Mouse (Mus musculus): ENCODE measurements at regions not wholly inside any gene's neighbourhood (a gene's known extent, or its start where the extent isn't known, plus 50 kb on each side); places are given as distances from the start of the nearest gene placed in this dataset.

DNA sequence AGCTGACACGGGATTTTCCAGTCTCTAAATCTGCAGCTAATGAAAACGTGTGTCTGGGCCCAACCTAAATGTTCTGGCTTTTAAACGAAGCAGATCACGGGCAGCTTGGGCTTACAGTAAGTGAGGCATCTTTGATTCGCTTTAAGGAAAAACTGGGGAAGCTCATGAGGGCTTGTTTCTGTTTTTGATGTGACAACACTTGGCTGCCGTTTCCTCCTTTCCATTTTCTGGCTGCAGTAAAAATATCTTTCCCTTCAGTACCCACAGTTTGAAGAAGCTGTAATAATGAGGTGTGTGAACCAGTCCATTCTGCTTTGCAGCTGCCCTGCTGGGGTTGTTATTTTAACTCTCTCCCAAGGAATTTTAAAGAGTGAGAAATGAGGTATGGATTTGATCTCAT is 69.9 kb upstream of the Dkk2 start:
- no peak for TF ChIP-seq POLR2A (IDR thresholded peaks at IDR 0.05; ENCODE audit: control insufficient read depth, low read depth, low read length)
- TF ChIP-seq CTCF (IDR thresholded peaks at IDR 0.05; ENCODE audit: control insufficient read depth, insufficient read depth, insufficient replicate concordance, low read depth, low read length), result no peak
